12 mouse cellular contexts compared by ENCODE assay signal in the genomic region with DNA sequence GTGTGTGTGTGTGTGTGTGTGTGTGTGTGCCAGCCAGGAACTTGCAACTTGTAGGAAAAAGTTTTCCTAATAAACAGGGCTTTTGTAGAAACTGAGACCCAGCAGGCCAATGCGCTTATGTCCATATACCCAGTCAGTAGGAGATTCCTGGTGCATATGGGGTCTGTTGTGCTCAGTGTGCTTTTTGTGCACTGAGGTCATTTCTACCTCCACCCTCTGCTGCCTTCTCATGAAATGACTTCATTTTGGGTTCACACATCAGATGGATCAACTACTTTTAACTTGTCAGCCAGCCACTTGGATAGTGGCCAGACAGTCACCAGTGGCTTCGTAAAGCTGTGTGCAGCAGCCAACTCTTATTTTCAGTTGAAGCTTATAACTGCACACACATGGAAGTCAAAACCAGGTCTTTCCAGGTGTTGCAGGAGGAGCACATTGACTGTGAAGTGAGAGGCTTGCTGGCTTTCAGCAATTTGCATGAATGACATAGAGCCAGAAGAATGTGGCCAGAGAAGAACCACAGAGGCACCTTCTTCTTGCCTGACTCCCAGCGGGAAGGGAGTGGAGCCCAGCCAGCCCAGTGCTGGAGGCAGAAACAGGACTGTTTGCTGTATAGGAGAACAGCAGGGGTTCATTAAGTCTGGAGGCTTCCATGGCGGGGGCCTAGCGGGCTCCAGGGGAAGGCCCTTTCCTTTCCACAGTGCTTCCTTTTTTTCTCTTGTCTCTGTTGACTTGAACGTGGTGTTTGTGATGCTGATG. TPM values are rescaled to one million over a fixed set of nuclear protein-coding genes. Genes with fewer than 3 reads are reported as not detected.
A peak's percentile ranks its signal among the peaks of the same experiment; 100 is the strongest.
DNase-seq lines count a peak whose midpoint lies in the region; ATAC-seq and TF ChIP-seq lines count a peak whose summit lies in the region.
"Had no signal": no experiment of that assay in that cellular context is flagged by ENCODE, and none has a peak within 500 bp of the region (broad histone marks: within the 10 kb centered on the region; RNA-seq: fewer than 3 reads in every experiment).

No protein-coding gene starts in this region.

- H3K27ac ChIP-seq in forebrain, postnatal 0 days (ENCODE audit: low read depth, low read length): no peak overlapping the region
- H3K27ac ChIP-seq: hindbrain, embryonic 12.5 days; midbrain, embryonic 15.5 days; neural tube, embryonic 13.5 days had no signal

- peak; percentile 58 for DNase-seq in adrenal gland, postnatal 10 days
- DNase-seq in adrenal gland, adult 18-20 months (ENCODE audit: low spot score in 2 of 2): no peak
- peak; percentile 12 for DNase-seq in kidney, adult 9 months
- DNase-seq in kidney, adult 8-10 months: no peak
- DNase-seq in ZHBTc4 (ENCODE audit: low read depth, low spot score): peak; percentile 72
- peak; percentile 9 to 22 for DNase-seq in kidney, postnatal 36 days
- DNase-seq in ovary, postnatal 14 days (ENCODE audit: low spot score): no peak
- no peak for DNase-seq in forebrain, postnatal 0 days
- DNase-seq: right cerebral cortex, postnatal 4 days had no signal

- H3K4me2 ChIP-seq in forebrain, postnatal 0 days (ENCODE audit: low read depth): no peak overlapping the region
- H3K4me2 ChIP-seq: hindbrain, embryonic 12.5 days; midbrain, embryonic 15.5 days; neural tube, embryonic 13.5 days had no signal

- peaks cover 4% of the 10 kb centered on the region; the same call in 1 of the 2 replicates for H3K4me1 ChIP-seq in forebrain, postnatal 0 days (ENCODE audit: insufficient read depth)
- H3K4me1 ChIP-seq: midbrain, embryonic 15.5 days; neural tube, embryonic 13.5 days had no signal

- H3K36me3 ChIP-seq in forebrain, postnatal 0 days (ENCODE audit: insufficient read depth): no peaks in the 10 kb centered on the region
- H3K36me3 ChIP-seq: hindbrain, embryonic 12.5 days; midbrain, embryonic 15.5 days; neural tube, embryonic 13.5 days had no signal

- WGBS in forebrain, postnatal 0 days: 28% methylated on average over 6 of the region's 6 CpGs

- H3K27me3 ChIP-seq in forebrain, postnatal 0 days (ENCODE audit: insufficient read depth, low read length): no peaks in the 10 kb centered on the region
- H3K27me3 ChIP-seq: midbrain, embryonic 15.5 days had no signal

- H3K4me3 ChIP-seq in forebrain, postnatal 0 days (ENCODE audit: low read depth, low read length): no peak overlapping the region
- H3K4me3 ChIP-seq: hindbrain, embryonic 12.5 days; midbrain, embryonic 15.5 days; neural tube, embryonic 13.5 days had no signal

- TF ChIP-seq CTCF in forebrain, postnatal 0 days (IDR thresholded peaks at IDR 0.05; ENCODE audit: low read depth): no peak

- no peak overlapping the region for H3K9ac ChIP-seq in forebrain, postnatal 0 days
- H3K9ac ChIP-seq: hindbrain, embryonic 12.5 days; midbrain, embryonic 15.5 days; neural tube, embryonic 13.5 days had no signal

- no peak for ATAC-seq in forebrain, postnatal 0 days
- ATAC-seq: midbrain, embryonic 15.5 days had no signal

- H3K9me3 ChIP-seq in forebrain, postnatal 0 days (ENCODE audit: low read length): no peaks in the 10 kb centered on the region
- H3K9me3 ChIP-seq: hindbrain, embryonic 12.5 days; midbrain, embryonic 15.5 days; neural tube, embryonic 13.5 days had no signal

RNA-seq across cellular contexts. Expression of gene Pamr1, which starts 5.7 kb away (rescaled TPM):
- 1 to 10 TPM; 7.1 to 9.7 TPM for total RNA-seq in adrenal gland, postnatal 10 days (2021)
- total RNA-seq in adrenal gland, adult 18-20 months (2021): 1 to 10 TPM; 1.5 to 3.8 TPM
- 4.2 and 6.5 TPM in 2 replicates for total RNA-seq in forebrain, postnatal 0 days (2014; rRNA removed)
- polyA plus RNA-seq in forebrain, postnatal 0 days (2015; fragmentation: Nextera tagmentation; extraction: Ambion mirVana): 4.3 and 4.4 TPM in 2 replicates

Comparison
In these comparisons a context has a peak if more than half of its experiments do, and no peak if none do; other contexts are left out.
1. DNase-seq: peak in adrenal gland, postnatal 10 days (single experiment), kidney, adult 9 months (single experiment), ZHBTc4 (single experiment) and kidney, postnatal 36 days (2 of 2); none in adrenal gland, adult 18-20 months (0 of 2), kidney, adult 8-10 months (0 of 2), ovary, postnatal 14 days (single experiment) and forebrain, postnatal 0 days (single experiment).